Mouse (Mus musculus) layer of hippocampus, adult 2 months (tissue): ENCODE measurements at regions not wholly inside any gene's neighbourhood (a gene's known extent, or its start where the extent isn't known, plus 50 kb on each side); places are given as distances from the start of the nearest gene placed in this dataset.

Source experiments
- DNase-seq, 2 experiments: peaks; one replicate each; pipeline ENCODE4 v3.0.0; 2022; ENCODE audit warnings: low spot score in 2 of 2
- H3K27ac ChIP-seq: fragments of 200-600 bp; 2 replicates; pipeline ENCODE4 v1.8.1; 2022
- H3K4me3 ChIP-seq: fragments of 200-600 bp; 2 replicates; pipeline ENCODE4 v1.8.1; 2022; ENCODE audit warnings: mild to moderate bottlenecking
- CTCF ChIP-seq: fragments of 200-600 bp; conservative IDR thresholded peaks from 2 replicates; pipeline ENCODE4 v1.8.1; 2022; ENCODE audit warnings: antibody characterized with exemption, mild to moderate bottlenecking, moderate library complexity

GRCm38 (mm10) chr4:122781717-122782116 is 54.3 kb upstream of the Ppt1 start:
- no peak for DNase-seq
- Histone ChIP-seq H3K4me3 (no peak overlapping the region), H3K27ac (no peak overlapping the region)
- TF ChIP-seq CTCF: peak; percentile 32; the same call in 1 of the 2 replicates
